Mouse (Mus musculus) CH12.LX (cell line): ENCODE measurements around the gene Ninl.

ENCODE experiments used
- CTCF ChIP-seq, 2 experiments: IDR thresholded peaks in 1 of 2; conservative IDR thresholded peaks in 1 of 2; 2 replicates each; pipeline ENCODE4 v1.5.1; 2011 to 2012; ENCODE audit warnings: low read depth in 2 of 2, low read length in 2 of 2, improper control_type of control experiment in 1 of 2, inconsistent platforms in 1 of 2, mild to moderate bottlenecking in 1 of 2, moderate library complexity in 1 of 2
- MEF2A ChIP-seq: IDR thresholded peaks from 2 replicates; pipeline ENCODE4 v1.6.1; 2014; ENCODE audit warnings: low read depth, mild to moderate bottlenecking, inconsistent platforms, low read length, improper control_type of control experiment, borderline replicate concordance
- POLR2A ChIP-seq: IDR thresholded peaks from 2 replicates; pipeline ENCODE4 v1.6.1; 2011; ENCODE audit warnings: low read depth, mild to moderate bottlenecking, improper control_type of control experiment, low read length
- RAD21 ChIP-seq: IDR thresholded peaks from 2 replicates; pipeline ENCODE4 v1.6.1; 2011; ENCODE audit warnings: low read depth, mild to moderate bottlenecking, low read length, improper control_type of control experiment, moderate library complexity
- UBTF ChIP-seq: IDR thresholded peaks from 2 replicates; pipeline ENCODE4 v1.6.1; 2012; ENCODE audit warnings: low read depth, mild to moderate bottlenecking, inconsistent platforms, low read length, improper control_type of control experiment, moderate library complexity
- USF1 ChIP-seq: IDR thresholded peaks from 2 replicates; pipeline ENCODE4 v1.6.1; 2014; ENCODE audit warnings: low read depth, mild to moderate bottlenecking, inconsistent platforms, low read length, improper control_type of control experiment

GRCm38 (mm10) chr2:150997618-150998017, 41.6 kb downstream of the Ninl start:
- TF ChIP-seq CTCF (conservative IDR thresholded peaks at IDR 0.05 in 1 of 2, IDR thresholded peaks at IDR 0.05 in 1 of 2; ENCODE audit: low read depth in 2 of 2, low read length in 2 of 2) (no peak), MEF2A (no peak), UBTF (no peak), POLR2A (no peak), RAD21 (no peak), USF1 (no peak)
